In genomic region chr6:23243821-23244760, GRCm38 (mm10) we compare ENCODE assay signal across 16 mouse cellular contexts. TPM values are rescaled to one million over a fixed set of nuclear protein-coding genes. Genes with fewer than 3 reads are reported as not detected.
DNase-seq lines count a peak whose midpoint lies in the region; ATAC-seq and TF ChIP-seq lines count a peak whose summit lies in the region.
"Had no signal": no experiment of that assay in that cellular context is flagged by ENCODE, and none has a peak within 500 bp of the region (broad histone marks: within the 10 kb centered on the region; RNA-seq: fewer than 3 reads in every experiment).

No protein-coding gene starts in this region.

- 1% methylated on average over 15 of the region's 15 CpGs for WGBS in hindbrain, embryonic 10.5 days
- 1% methylated on average over 15 of the region's 15 CpGs for WGBS in hindbrain, embryonic 12.5 days
- 2% methylated on average over 15 of the region's 15 CpGs for WGBS in neural tube, embryonic 12.5 days
- 2% methylated on average over 15 of the region's 15 CpGs for WGBS in neural tube, embryonic 15.5 days
- WGBS in forebrain, postnatal 0 days = 6% methylated on average over 15 of the region's 15 CpGs
- 1% methylated on average over 15 of the region's 15 CpGs for WGBS in kidney, embryonic 16.5 days

- no peaks in the 10 kb centered on the region for H3K36me3 ChIP-seq in hindbrain, embryonic 10.5 days
- H3K36me3 ChIP-seq in hindbrain, embryonic 12.5 days = no peaks in the 10 kb centered on the region
- no peaks in the 10 kb centered on the region for H3K36me3 ChIP-seq in neural tube, embryonic 12.5 days
- H3K36me3 ChIP-seq in neural tube, embryonic 15.5 days = no peaks in the 10 kb centered on the region
- H3K36me3 ChIP-seq in forebrain, postnatal 0 days (ENCODE audit: insufficient read depth) = no peaks in the 10 kb centered on the region
- H3K36me3 ChIP-seq in kidney, embryonic 16.5 days (ENCODE audit: insufficient read depth, low read length) = no peaks in the 10 kb centered on the region

- peaks cover 86% of the 10 kb centered on the region for H3K27me3 ChIP-seq in hindbrain, embryonic 10.5 days (ENCODE audit: insufficient read depth, poor library complexity, severe bottlenecking)
- peaks cover 77% of the 10 kb centered on the region for H3K27me3 ChIP-seq in hindbrain, embryonic 12.5 days
- H3K27me3 ChIP-seq in neural tube, embryonic 12.5 days (replicated peaks) = peaks cover 74% of the 10 kb centered on the region
- peaks cover 69% of the 10 kb centered on the region for H3K27me3 ChIP-seq in neural tube, embryonic 15.5 days (replicated peaks)
- H3K27me3 ChIP-seq in forebrain, postnatal 0 days (ENCODE audit: insufficient read depth, low read length) = peaks cover 89% of the 10 kb centered on the region
- H3K27me3 ChIP-seq in kidney, embryonic 16.5 days (ENCODE audit: insufficient read depth, low read length) = peaks cover 84% of the 10 kb centered on the region

- no peak overlapping the region for H3K9ac ChIP-seq in hindbrain, embryonic 12.5 days
- no peak overlapping the region for H3K9ac ChIP-seq in neural tube, embryonic 12.5 days
- H3K9ac ChIP-seq in neural tube, embryonic 15.5 days (replicated peaks) = no peak overlapping the region
- no peak overlapping the region for H3K9ac ChIP-seq in forebrain, postnatal 0 days
- no peak overlapping the region for H3K9ac ChIP-seq in kidney, embryonic 16.5 days (replicated peaks; ENCODE audit: low read length)

- no peak overlapping the region for H3K4me2 ChIP-seq in hindbrain, embryonic 12.5 days (replicated peaks)
- no peak overlapping the region for H3K4me2 ChIP-seq in neural tube, embryonic 12.5 days (replicated peaks)
- H3K4me2 ChIP-seq in neural tube, embryonic 15.5 days = no peak overlapping the region
- H3K4me2 ChIP-seq in forebrain, postnatal 0 days (ENCODE audit: low read depth) = no peak overlapping the region
- H3K4me2 ChIP-seq in kidney, embryonic 16.5 days (replicated peaks; ENCODE audit: low read depth, low read length) = no peak overlapping the region

- no peak for TF ChIP-seq CTCF in forebrain, postnatal 0 days (IDR thresholded peaks at IDR 0.05; ENCODE audit: low read depth)

- H3K9me3 ChIP-seq in hindbrain, embryonic 10.5 days = no peaks in the 10 kb centered on the region
- H3K9me3 ChIP-seq in hindbrain, embryonic 12.5 days (replicated peaks) = no peaks in the 10 kb centered on the region
- H3K9me3 ChIP-seq in neural tube, embryonic 12.5 days = no peaks in the 10 kb centered on the region
- no peaks in the 10 kb centered on the region for H3K9me3 ChIP-seq in neural tube, embryonic 15.5 days (replicated peaks)
- H3K9me3 ChIP-seq in forebrain, postnatal 0 days (ENCODE audit: low read length) = no peaks in the 10 kb centered on the region
- H3K9me3 ChIP-seq in kidney, embryonic 16.5 days (ENCODE audit: low read length) = no peaks in the 10 kb centered on the region

- DNase-seq in hindbrain, embryonic 10.5 days (ENCODE audit: low spot score) = peak; percentile 31
- DNase-seq in forebrain, postnatal 0 days = peak; percentile 68
- DNase-seq in retina, postnatal 1 day = peak; percentile 25
- no peak for DNase-seq in cerebellum, postnatal 25 days
- DNase-seq: cerebellum, adult 9-11 months; heart, adult 2 months; kidney, postnatal 25 days; thymus, postnatal 36 days had no signal

- H3K4me1 ChIP-seq in hindbrain, embryonic 10.5 days (replicated peaks) = peaks cover 24% of the 10 kb centered on the region
- H3K4me1 ChIP-seq in hindbrain, embryonic 12.5 days = peaks cover 14% of the 10 kb centered on the region; the same call in 1 of the 2 replicates
- H3K4me1 ChIP-seq in neural tube, embryonic 12.5 days = peaks cover 18% of the 10 kb centered on the region
- H3K4me1 ChIP-seq in neural tube, embryonic 15.5 days = peaks cover 9% of the 10 kb centered on the region
- H3K4me1 ChIP-seq in forebrain, postnatal 0 days (ENCODE audit: insufficient read depth) = no peaks in the 10 kb centered on the region
- H3K4me1 ChIP-seq in kidney, embryonic 16.5 days (ENCODE audit: insufficient read depth, low read length) = peaks cover 15% of the 10 kb centered on the region; the same call in 1 of the 2 replicates

- no peak overlapping the region for H3K27ac ChIP-seq in hindbrain, embryonic 10.5 days
- H3K27ac ChIP-seq in hindbrain, embryonic 12.5 days = no peak overlapping the region
- H3K27ac ChIP-seq in neural tube, embryonic 12.5 days = no peak overlapping the region
- no peak overlapping the region for H3K27ac ChIP-seq in neural tube, embryonic 15.5 days (replicated peaks)
- H3K27ac ChIP-seq in forebrain, postnatal 0 days (ENCODE audit: low read depth, low read length) = no peak overlapping the region
- no peak overlapping the region for H3K27ac ChIP-seq in kidney, embryonic 16.5 days (ENCODE audit: low read length)
- H3K27ac ChIP-seq: heart, adult 2 months; left cerebral cortex, adult 2 months had no signal

- no peak for ATAC-seq in hindbrain, embryonic 12.5 days (ENCODE audit: low FRiP score)
- ATAC-seq in neural tube, embryonic 12.5 days (ENCODE audit: low FRiP score, low read depth) = peak; percentile 23; the same call in 1 of the 2 replicates
- no peak for ATAC-seq in neural tube, embryonic 15.5 days (ENCODE audit: low FRiP score)
- peak; percentile 81 for ATAC-seq in forebrain, postnatal 0 days
- ATAC-seq in kidney, embryonic 16.5 days (ENCODE audit: low FRiP score, low TSS enrichment) = no peak

- H3K4me3 ChIP-seq in hindbrain, embryonic 10.5 days = no peak overlapping the region
- H3K4me3 ChIP-seq in hindbrain, embryonic 12.5 days = no peak overlapping the region
- no peak overlapping the region for H3K4me3 ChIP-seq in neural tube, embryonic 12.5 days
- no peak overlapping the region for H3K4me3 ChIP-seq in neural tube, embryonic 15.5 days (replicated peaks)
- H3K4me3 ChIP-seq in forebrain, postnatal 0 days (ENCODE audit: low read depth, low read length) = no peak overlapping the region
- no peak overlapping the region for H3K4me3 ChIP-seq in kidney, embryonic 16.5 days (ENCODE audit: low read length)
- H3K4me3 ChIP-seq: heart, adult 2 months; left cerebral cortex, adult 2 months had no signal

RNA-seq across cellular contexts. Expression of gene Fezf1, which starts 4.1 kb away (rescaled TPM):
- polyA plus RNA-seq in hindbrain, embryonic 10.5 days (2016; fragmentation: Nextera tagmentation; extraction: Ambion mirVana) = 0.33 and 1.4 TPM in 2 replicates
- 0.16 and 0.26 TPM in 2 replicates for polyA plus RNA-seq in hindbrain, embryonic 12.5 days (2016; fragmentation: Nextera tagmentation; extraction: Ambion mirVana)
- polyA plus RNA-seq in neural tube, embryonic 12.5 days (2016; fragmentation: Nextera tagmentation; extraction: Ambion mirVana) = not detected in 2 replicates
- polyA plus RNA-seq in neural tube, embryonic 15.5 days (2015; fragmentation: Nextera tagmentation; extraction: Ambion mirVana) = not detected in 2 replicates
- 6.1 and 19.7 TPM in 2 replicates for total RNA-seq in forebrain, postnatal 0 days (2014; rRNA removed)
- polyA plus RNA-seq in forebrain, postnatal 0 days (2015; fragmentation: Nextera tagmentation; extraction: Ambion mirVana) = 4.5 and 10.0 TPM in 2 replicates
- not detected in 2 replicates for polyA plus RNA-seq in kidney, embryonic 16.5 days (2015; fragmentation: Nextera tagmentation; extraction: Ambion mirVana)
- total RNA-seq: heart, adult 2 months; hematopoietic stem cell, adult 5-6 weeks had no signal
- polyA plus RNA-seq: heart, adult 2 months; liver, embryonic 16.5 days; stomach, embryonic 14.5 days had no signal

Comparison
In these comparisons a context has a peak if more than half of its experiments do, and no peak if none do; other contexts are left out.
1. ATAC-seq: peak in neural tube, embryonic 12.5 days (single experiment) and forebrain, postnatal 0 days (single experiment); none in hindbrain, embryonic 12.5 days (single experiment), neural tube, embryonic 15.5 days (single experiment) and kidney, embryonic 16.5 days (single experiment).
2. DNase-seq: peak in hindbrain, embryonic 10.5 days (single experiment), forebrain, postnatal 0 days (single experiment) and retina, postnatal 1 day (single experiment); none in cerebellum, postnatal 25 days (0 of 2).